Mouse (Mus musculus) natural killer cell, adult 2 months (primary cell): ENCODE results near the gene Gm8138.
"Not testable (repeated sequence)": the region's sequence is repeated elsewhere in the genome, so short reads cannot be mapped to it uniquely, and the experiment has no call there.

ENCODE experiments used
- DNase-seq, 2 experiments: peaks; one replicate each; pipeline ENCODE4 v3.0.0; 2022; ENCODE audit warnings: low spot score in 2 of 2

The Gm8138 gene

DNA sequence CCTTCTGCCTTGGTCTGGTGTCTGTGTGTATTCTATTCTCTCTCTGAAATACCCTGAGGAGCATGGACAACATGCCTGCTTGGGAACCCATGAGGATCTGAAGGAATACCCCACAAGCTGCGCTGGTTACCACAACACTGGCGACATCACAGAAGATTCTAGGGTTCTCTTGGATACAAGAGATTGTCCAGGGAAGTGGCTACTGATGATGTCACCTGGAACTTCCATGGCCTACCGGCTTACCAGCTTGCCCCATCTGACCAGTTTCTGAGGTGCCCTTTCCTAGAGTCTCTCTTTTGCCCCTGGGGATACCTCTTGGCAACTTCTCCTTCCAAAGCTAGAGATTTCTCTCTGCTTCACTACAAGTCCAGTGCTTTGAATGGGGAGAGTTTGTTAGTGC lies at the start of gene Gm8138:
Gene Gm8138 (minus strand): TSS at position 101 of the 400 bp plus-strand sequence.
- not testable (repeated sequence) for DNase-seq

DNA sequence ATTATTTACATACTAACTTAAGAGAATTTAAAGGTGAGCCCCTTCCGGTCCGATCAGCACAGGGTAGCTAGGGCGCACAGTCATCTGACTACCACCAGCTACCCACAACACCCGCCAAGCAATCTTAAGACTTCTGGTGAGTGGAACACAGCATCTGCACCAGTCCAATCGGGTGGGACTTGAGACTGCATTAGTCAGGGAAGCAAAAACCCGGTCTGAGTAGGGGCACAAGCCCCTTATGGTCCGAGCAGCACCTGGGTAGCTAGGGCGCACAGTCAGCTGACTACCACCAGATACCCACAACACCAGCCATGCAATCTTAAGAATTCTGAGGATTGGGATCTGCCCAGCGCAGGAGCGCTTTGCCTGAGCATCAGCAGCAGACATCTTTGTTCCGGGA lies 54.4 kb downstream of the Gm8138 start:
- DNase-seq: not testable (repeated sequence)
